Mouse (Mus musculus) liver, embryonic 16.5 days (tissue): ENCODE results near the gene Pde10a. TPM values are rescaled to one million over a fixed set of nuclear protein-coding genes. Genes with fewer than 3 reads are reported as not detected.

Experiments used
- ATAC-seq: fragments of 200-750 bp; cut with Nextera tagmentation; 2 replicates; pipeline ENCODE4 v1.8.0; 2017; ENCODE audit warnings: low read depth, mild to moderate bottlenecking, moderate number of reproducible peaks, moderate library complexity
- H3K27ac ChIP-seq: fragments of 300-500 bp; sonication (generic); 2 replicates; pipeline ENCODE4 v1.5.1; 2014; ENCODE audit warnings: mild to moderate bottlenecking, low read length
- H3K27me3 ChIP-seq: fragments of 300-500 bp; sonication (generic); 2 replicates; pipeline ENCODE4 v1.6.1; 2014; ENCODE audit warnings: low read depth, low read length, mixed read lengths; ENCODE audit not compliant: control insufficient read depth, insufficient read depth
- H3K36me3 ChIP-seq: fragments of 300-500 bp; sonication (generic); 2 replicates; pipeline ENCODE4 v1.6.1; 2014; ENCODE audit warnings: mild to moderate bottlenecking; ENCODE audit not compliant: control insufficient read depth, insufficient read depth
- H3K4me1 ChIP-seq: fragments of 300-500 bp; sonication (generic); 2 replicates; pipeline ENCODE4 v1.6.1; 2014; ENCODE audit warnings: low read depth, low read length, mixed read lengths; ENCODE audit not compliant: control insufficient read depth
- H3K4me2 ChIP-seq: fragments of 300-500 bp; sonication (generic); 2 replicates; pipeline ENCODE4 v1.6.1; 2014; ENCODE audit warnings: low read depth, low read length, mixed read lengths
- H3K4me3 ChIP-seq: fragments of 300-500 bp; sonication (generic); 2 replicates; pipeline ENCODE4 v1.5.1; 2014; ENCODE audit warnings: low read depth, mild to moderate bottlenecking, low read length
- H3K9ac ChIP-seq: fragments of 300-500 bp; sonication (generic); 2 replicates; pipeline ENCODE4 v1.6.1; 2014; ENCODE audit warnings: low read depth, low read length
- H3K9me3 ChIP-seq: fragments of 300-500 bp; sonication (generic); replicated peaks from 2 replicates; pipeline ENCODE4 v1.6.1; 2016; ENCODE audit warnings: low read length; ENCODE audit not compliant: control insufficient read depth
- WGBS: fragments of 180-500 bp; shearing (Covaris S2); extraction: QIAGEN DNeasy Blood & Tissue Kit; methylation state at CpG from one replicate; pipeline ENCODE4 v1.1.7; 2014; ENCODE audit not compliant: insufficient replicate concordance; 5-methylcytosine and 5-hydroxymethylcytosine counted together
- polyA plus RNA-seq: library from polyadenylated mRNA; unstranded; fragments of >200 nt; fragmentation: Nextera tagmentation; extraction: Ambion mirVana; gene quantifications from 2 replicates; pipeline ENCODE4 v1.2.1, GENCODE M21; 2015

Pde10a gene
- polyA plus RNA-seq, 1 experiment from 2014 or later, result 0.89 TPM

GRCm38 (mm10) chr17:8639703-8640380, 114.7 kb downstream of the Pde10a start:
- Histone ChIP-seq H3K9ac (no peak overlapping the region), H3K27ac (no peak overlapping the region), H3K4me1 (no peaks in the 10 kb centered on the region), H3K4me3 (no peak overlapping the region), H3K9me3 (no peaks in the 10 kb centered on the region), H3K4me2 (no peak overlapping the region), H3K36me3 (no peaks in the 10 kb centered on the region), H3K27me3 (no peaks in the 10 kb centered on the region)
- ATAC-seq, result no peak
- WGBS, result 64% methylated on average over 12 of the region's 12 CpGs

GRCm38 (mm10) chr17:8640741-8641480, 115.7 kb downstream of the Pde10a start:
- no peak overlapping the region for H3K4me3 ChIP-seq
- 46% methylated on average over 16 of the region's 16 CpGs for WGBS
- no peak overlapping the region for H3K4me2 ChIP-seq
- H3K4me1 ChIP-seq, result no peaks in the 10 kb centered on the region
- no peaks in the 10 kb centered on the region for H3K36me3 ChIP-seq
- ATAC-seq, result no peak
- H3K27me3 ChIP-seq, result no peaks in the 10 kb centered on the region
- no peak overlapping the region for H3K9ac ChIP-seq
- H3K9me3 ChIP-seq, result no peaks in the 10 kb centered on the region
- no peak overlapping the region for H3K27ac ChIP-seq

GRCm38 (mm10) chr17:8641491-8641890, 116.3 kb downstream of the Pde10a start:
- 21% methylated on average over 3 of the region's 3 CpGs for WGBS
- H3K27me3 ChIP-seq, result no peaks in the 10 kb centered on the region
- H3K4me2 ChIP-seq, result no peak overlapping the region
- ATAC-seq, result no peak
- no peak overlapping the region for H3K9ac ChIP-seq
- no peaks in the 10 kb centered on the region for H3K36me3 ChIP-seq
- H3K27ac ChIP-seq, result no peak overlapping the region
- no peaks in the 10 kb centered on the region for H3K9me3 ChIP-seq
- H3K4me3 ChIP-seq, result no peak overlapping the region
- no peaks in the 10 kb centered on the region for H3K4me1 ChIP-seq

DNA sequence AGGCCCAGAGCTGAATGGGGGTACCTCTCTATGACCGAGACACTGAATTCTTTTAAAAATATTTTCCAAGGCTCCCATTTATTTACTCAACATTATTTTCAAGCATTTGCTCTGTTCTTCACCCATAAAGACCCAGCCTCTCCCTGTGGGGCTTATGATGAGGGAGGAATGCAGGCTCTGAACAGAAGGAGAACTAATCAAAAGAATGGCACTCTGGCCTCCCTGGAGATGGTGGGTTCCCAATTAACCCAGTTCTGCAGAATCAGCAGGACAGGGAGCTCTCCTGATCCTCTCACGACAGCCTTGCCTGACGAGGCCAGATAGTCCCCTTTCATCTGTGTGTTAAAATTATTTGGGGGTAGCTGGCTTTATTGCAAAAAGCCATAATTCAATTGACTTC, 117.2 kb downstream of the Pde10a start:
- H3K9ac ChIP-seq, result no peak overlapping the region
- H3K4me3 ChIP-seq, result no peak overlapping the region
- ATAC-seq, result no peak
- H3K4me1 ChIP-seq, result no peaks in the 10 kb centered on the region
- no peaks in the 10 kb centered on the region for H3K36me3 ChIP-seq
- no peaks in the 10 kb centered on the region for H3K27me3 ChIP-seq
- 53% methylated on average over 3 of the region's 3 CpGs for WGBS
- no peaks in the 10 kb centered on the region for H3K9me3 ChIP-seq
- no peak overlapping the region for H3K27ac ChIP-seq
- H3K4me2 ChIP-seq, result no peak overlapping the region

DNA sequence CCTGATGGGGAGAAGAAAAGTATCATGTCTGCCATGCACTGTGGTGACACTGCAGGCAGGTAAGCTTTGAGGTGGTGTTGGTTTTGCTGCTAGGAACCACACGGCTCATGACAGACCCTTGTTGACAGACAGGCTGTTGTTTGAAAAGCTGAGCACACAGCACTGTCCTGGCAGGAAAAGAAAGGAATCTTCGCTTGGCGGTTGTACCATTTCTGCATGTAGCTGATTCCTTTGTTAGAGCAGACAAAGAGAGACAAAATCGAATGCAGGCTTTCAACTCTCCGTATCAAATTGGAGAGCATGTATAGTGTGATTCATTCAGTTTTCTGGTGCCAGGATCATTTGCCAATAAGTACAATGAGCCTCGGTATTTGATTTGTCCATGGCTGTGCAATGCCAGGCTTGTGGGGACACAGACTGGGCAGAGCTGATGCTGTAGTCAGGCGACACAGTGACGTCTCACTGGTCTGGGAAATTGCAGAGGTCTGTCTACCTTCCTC, 122.2 kb downstream of the Pde10a start:
- Histone ChIP-seq H3K4me2 (no peak overlapping the region), H3K9ac (no peak overlapping the region), H3K9me3 (no peaks in the 10 kb centered on the region), H3K27ac (no peak overlapping the region), H3K36me3 (no peaks in the 10 kb centered on the region), H3K4me3 (no peak overlapping the region), H3K27me3 (no peaks in the 10 kb centered on the region), H3K4me1 (no peaks in the 10 kb centered on the region)
- no peak for ATAC-seq
- WGBS, result 55% methylated on average over 8 of the region's 8 CpGs

DNA sequence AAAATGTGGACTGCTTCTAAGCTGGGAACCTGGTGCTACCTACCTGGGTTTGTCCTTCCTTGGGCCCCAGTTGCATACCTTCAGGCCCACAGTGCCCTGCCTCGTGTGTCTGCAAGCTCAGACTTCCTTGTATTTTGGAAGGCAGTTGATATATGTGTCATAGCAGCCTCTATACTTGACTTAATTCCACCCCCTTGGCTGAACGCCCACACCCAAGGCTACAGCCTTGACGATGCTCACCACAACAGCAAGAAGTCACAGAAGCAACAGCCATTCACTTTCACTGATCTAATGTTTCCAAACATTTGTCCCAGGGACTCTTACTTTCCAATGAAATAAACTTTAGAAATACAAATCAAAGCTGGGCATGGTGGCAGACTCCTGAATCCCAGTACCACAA, 123.1 kb downstream of the Pde10a start:
- no peak overlapping the region for H3K4me3 ChIP-seq
- no peaks in the 10 kb centered on the region for H3K27me3 ChIP-seq
- no peak overlapping the region for H3K27ac ChIP-seq
- H3K9ac ChIP-seq, result no peak overlapping the region
- ATAC-seq, result no peak
- no peaks in the 10 kb centered on the region for H3K9me3 ChIP-seq
- H3K36me3 ChIP-seq, result no peaks in the 10 kb centered on the region
- H3K4me2 ChIP-seq, result no peak overlapping the region
- 55% methylated on average over 3 of the region's 3 CpGs for WGBS
- H3K4me1 ChIP-seq, result no peaks in the 10 kb centered on the region

DNA sequence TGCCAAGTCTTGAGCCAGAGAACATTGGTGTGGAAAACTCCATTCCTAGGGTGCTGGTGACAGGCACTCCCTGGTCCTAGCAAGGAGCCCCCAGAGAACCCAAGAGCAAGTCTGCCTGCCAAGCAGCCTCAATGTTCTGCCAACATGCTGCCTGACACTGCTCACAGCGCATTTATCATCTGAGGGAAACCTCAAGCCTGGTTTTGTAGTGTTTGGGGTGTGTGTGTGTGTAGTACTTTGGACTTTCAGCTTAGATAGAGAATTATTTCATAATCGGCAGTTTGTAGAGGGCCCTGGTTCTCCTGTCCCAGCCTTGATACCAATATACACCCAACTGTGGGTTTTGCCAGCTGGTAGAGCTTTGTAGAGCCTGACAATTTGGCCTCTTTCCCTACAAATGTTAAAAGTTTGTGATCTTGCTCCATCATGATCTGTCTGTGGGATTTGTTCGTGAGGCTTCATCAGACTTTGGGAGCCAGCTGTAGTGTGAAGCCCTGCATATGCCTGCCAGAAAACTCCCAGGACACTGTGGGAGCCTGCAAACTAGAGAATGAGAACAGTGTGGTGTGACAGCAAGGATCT, 127.6 kb downstream of the Pde10a start:
- WGBS, result 42% methylated on average over 3 of the region's 3 CpGs
- H3K4me2 ChIP-seq, result no peak overlapping the region
- no peaks in the 10 kb centered on the region for H3K4me1 ChIP-seq
- no peak overlapping the region for H3K4me3 ChIP-seq
- H3K27ac ChIP-seq, result no peak overlapping the region
- H3K9ac ChIP-seq, result no peak overlapping the region
- H3K9me3 ChIP-seq, result no peaks in the 10 kb centered on the region
- H3K27me3 ChIP-seq, result no peaks in the 10 kb centered on the region
- ATAC-seq, result no peak
- H3K36me3 ChIP-seq, result no peaks in the 10 kb centered on the region

- H3K27ac ChIP-seq, result no peak overlapping the region
- no peak overlapping the region for H3K4me3 ChIP-seq
- H3K9me3 ChIP-seq, result no peaks in the 10 kb centered on the region
- H3K36me3 ChIP-seq, result no peaks in the 10 kb centered on the region
- WGBS, result 63% methylated on average over 9 of the region's 9 CpGs
- H3K4me2 ChIP-seq, result no peak overlapping the region
- H3K9ac ChIP-seq, result no peak overlapping the region
- ATAC-seq, result no peak
- no peaks in the 10 kb centered on the region for H3K4me1 ChIP-seq
- no peaks in the 10 kb centered on the region for H3K27me3 ChIP-seq
These were observed 132.5 kb downstream of the Pde10a start for GRCm38 (mm10) chr17:8657661-8658060.
